Mouse (Mus musculus): ENCODE data around the gene Sh2d1b2. TPM values are rescaled to one million over a fixed set of nuclear protein-coding genes. Genes with fewer than 3 reads are reported as not detected.

Sh2d1b2 gene
- total and polyA plus RNA-seq, 3 experiments, result not detected

- no peak for DNase-seq
- 95% methylated on average over 8 of the region's 8 CpGs for WGBS
- H3K27me3 ChIP-seq (ENCODE audit: control insufficient read depth, insufficient read depth, low read length), result no peaks in the 10 kb centered on the region
- no peak overlapping the region for H3K9ac ChIP-seq (ENCODE audit: low read depth, low read length)
- no peak for TF ChIP-seq CTCF (IDR thresholded peaks at IDR 0.05)
- no peak for TF ChIP-seq EP300 (IDR thresholded peaks at IDR 0.05; ENCODE audit: insufficient read depth, low read depth, low read length)
- no peak for TF ChIP-seq POLR2A (IDR thresholded peaks at IDR 0.05; ENCODE audit: insufficient read depth, low read depth, low read length)
- no peaks in the 10 kb centered on the region for H3K4me1 ChIP-seq (ENCODE audit: control insufficient read depth, insufficient read depth, low read length)
- H3K27ac ChIP-seq, result no peak overlapping the region
- peaks cover 2% of the 10 kb centered on the region; the same call in 1 of the 2 replicates for H3K36me3 ChIP-seq (ENCODE audit: control insufficient read depth, insufficient read depth, low read length)
- intact Hi-C loops (cut with DNase I), result loop anchor here (5.0 kb wide), 1 partner anchor 39 kb away; no protein-coding TSS in a partner anchor
- no peak overlapping the region for H3K4me3 ChIP-seq
- H3K79me2 ChIP-seq (replicated peaks; ENCODE audit: control insufficient read depth, insufficient read depth, low read length), result no peaks in the 10 kb centered on the region
Observed at GRCm38 (mm10) chr1:170196211-170196610, 36.3 kb upstream of the Sh2d1b2 start.

GRCm38 (mm10) chr1:170200379-170200778 lies 32.2 kb upstream of the Sh2d1b2 start:
- H3K36me3 ChIP-seq (ENCODE audit: control insufficient read depth, insufficient read depth, low read length), result peaks cover 2% of the 10 kb centered on the region
- no peaks in the 10 kb centered on the region for H3K27me3 ChIP-seq (ENCODE audit: control insufficient read depth, insufficient read depth, low read length)
- no peak for TF ChIP-seq EP300 (IDR thresholded peaks at IDR 0.05; ENCODE audit: insufficient read depth, low read depth, low read length)
- peak; percentile 69 for TF ChIP-seq CTCF (IDR thresholded peaks at IDR 0.05)
- peak; percentile 13 to 48 for DNase-seq
- H3K27ac ChIP-seq, result no peak overlapping the region
- H3K9ac ChIP-seq (ENCODE audit: low read depth, low read length), result no peak overlapping the region
- WGBS, result 86% methylated on average over 3 of the region's 3 CpGs
- H3K4me1 ChIP-seq (ENCODE audit: control insufficient read depth, insufficient read depth, low read length), result no peaks in the 10 kb centered on the region
- H3K4me3 ChIP-seq, result no peak overlapping the region
- H3K79me2 ChIP-seq (replicated peaks; ENCODE audit: control insufficient read depth, insufficient read depth, low read length), result no peaks in the 10 kb centered on the region
- intact Hi-C loops (cut with DNase I), result no loop called here

DNA sequence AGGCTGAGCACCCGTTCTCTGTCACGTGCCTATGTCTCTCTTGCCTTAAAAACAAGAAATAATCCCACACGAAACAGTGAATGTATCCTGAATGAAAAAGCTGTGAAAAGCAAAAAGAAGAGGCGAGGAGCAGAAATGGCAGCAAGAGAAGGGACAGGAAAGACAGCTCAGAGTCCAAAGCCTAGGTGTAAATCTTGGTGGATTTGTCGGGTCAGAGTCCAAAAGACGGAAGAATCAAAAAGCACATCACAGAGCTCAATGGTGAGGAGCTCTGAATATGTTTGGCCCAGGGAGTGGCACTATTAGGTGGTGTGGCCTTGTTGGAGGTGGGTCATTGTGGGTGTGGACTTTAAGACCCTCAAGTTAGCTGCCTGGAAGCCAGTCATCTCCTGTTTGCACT lies 26.2 kb upstream of the Sh2d1b2 start:
- Histone ChIP-seq H3K27me3 (ENCODE audit: control insufficient read depth, insufficient read depth, low read length) (no peaks in the 10 kb centered on the region), H3K27ac (no peak overlapping the region), H3K36me3 (ENCODE audit: control insufficient read depth, insufficient read depth, low read length) (peaks cover 4% of the 10 kb centered on the region), H3K9ac (ENCODE audit: low read depth, low read length) (no peak overlapping the region), H3K4me1 (ENCODE audit: control insufficient read depth, insufficient read depth, low read length) (no peaks in the 10 kb centered on the region), H3K79me2 (replicated peaks; ENCODE audit: control insufficient read depth, insufficient read depth, low read length) (no peaks in the 10 kb centered on the region; the same call in 1 of the 2 replicates), H3K4me3 (no peak overlapping the region)
- intact Hi-C loops (cut with DNase I), result no loop called here
- no peak for DNase-seq
- WGBS, result 91% methylated on average over 6 of the region's 6 CpGs
- no peak for TF ChIP-seq EP300 (IDR thresholded peaks at IDR 0.05; ENCODE audit: insufficient read depth, low read depth, low read length)
- TF ChIP-seq POLR2A (IDR thresholded peaks at IDR 0.05; ENCODE audit: insufficient read depth, low read depth, low read length), result no peak
- no peak for TF ChIP-seq CTCF (IDR thresholded peaks at IDR 0.05)

DNA sequence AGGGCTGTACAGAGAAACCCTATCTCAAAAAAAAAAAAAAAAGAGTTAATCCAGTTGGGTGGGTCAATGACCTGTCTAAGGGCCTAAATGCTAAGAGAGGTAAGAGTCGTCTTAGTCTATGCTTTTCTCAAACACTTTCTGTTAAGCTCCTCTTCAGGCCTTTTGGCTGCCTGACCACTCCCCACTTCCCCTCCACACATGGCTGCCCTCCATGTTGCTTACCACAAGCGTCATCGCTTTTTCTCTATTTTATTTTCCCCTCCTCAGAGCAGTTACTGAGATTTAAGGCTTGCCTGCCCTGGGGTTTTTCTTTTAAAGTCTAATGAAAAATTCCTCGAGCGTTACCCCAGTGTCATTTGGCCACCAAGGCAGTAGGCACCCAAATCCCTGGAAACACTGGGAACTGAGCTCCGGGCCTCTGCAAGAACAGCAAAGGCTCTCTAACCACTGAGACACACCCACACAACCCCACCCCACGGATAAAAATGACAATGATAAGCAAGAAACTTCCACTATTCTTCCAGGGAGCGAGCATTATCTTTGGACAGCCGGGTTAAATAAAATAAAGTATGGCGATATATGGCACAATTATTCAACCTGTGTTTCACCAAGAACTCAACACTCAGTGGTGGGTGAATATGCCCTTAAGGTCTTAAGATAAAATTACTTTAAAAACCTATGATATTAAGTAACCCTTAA lies 19.2 kb upstream of the Sh2d1b2 start:
- 81% methylated on average over 10 of the region's 10 CpGs for WGBS
- no peak overlapping the region for H3K4me3 ChIP-seq
- no peaks in the 10 kb centered on the region for H3K4me1 ChIP-seq (ENCODE audit: control insufficient read depth, insufficient read depth, low read length)
- H3K9ac ChIP-seq (ENCODE audit: low read depth, low read length), result no peak overlapping the region
- no peak for DNase-seq
- H3K27ac ChIP-seq, result no peak overlapping the region
- intact Hi-C loops (cut with DNase I), result no loop called here
- TF ChIP-seq POLR2A (IDR thresholded peaks at IDR 0.05; ENCODE audit: insufficient read depth, low read depth, low read length) (no peak), EP300 (IDR thresholded peaks at IDR 0.05; ENCODE audit: insufficient read depth, low read depth, low read length) (no peak)
- H3K27me3 ChIP-seq (ENCODE audit: control insufficient read depth, insufficient read depth, low read length), result no peaks in the 10 kb centered on the region
- H3K36me3 ChIP-seq (ENCODE audit: control insufficient read depth, insufficient read depth, low read length), result no peaks in the 10 kb centered on the region; the same call in 1 of the 2 replicates
- H3K79me2 ChIP-seq (replicated peaks; ENCODE audit: control insufficient read depth, insufficient read depth, low read length), result peaks cover 3% of the 10 kb centered on the region; the same call in 1 of the 2 replicates

- intact Hi-C loops (cut with DNase I), result no loop called here
- WGBS, result 13% methylated on average over 7 of the region's 7 CpGs
Observed at GRCm38 (mm10) chr1:170214383-170214756, 18.2 kb upstream of the Sh2d1b2 start.

DNA sequence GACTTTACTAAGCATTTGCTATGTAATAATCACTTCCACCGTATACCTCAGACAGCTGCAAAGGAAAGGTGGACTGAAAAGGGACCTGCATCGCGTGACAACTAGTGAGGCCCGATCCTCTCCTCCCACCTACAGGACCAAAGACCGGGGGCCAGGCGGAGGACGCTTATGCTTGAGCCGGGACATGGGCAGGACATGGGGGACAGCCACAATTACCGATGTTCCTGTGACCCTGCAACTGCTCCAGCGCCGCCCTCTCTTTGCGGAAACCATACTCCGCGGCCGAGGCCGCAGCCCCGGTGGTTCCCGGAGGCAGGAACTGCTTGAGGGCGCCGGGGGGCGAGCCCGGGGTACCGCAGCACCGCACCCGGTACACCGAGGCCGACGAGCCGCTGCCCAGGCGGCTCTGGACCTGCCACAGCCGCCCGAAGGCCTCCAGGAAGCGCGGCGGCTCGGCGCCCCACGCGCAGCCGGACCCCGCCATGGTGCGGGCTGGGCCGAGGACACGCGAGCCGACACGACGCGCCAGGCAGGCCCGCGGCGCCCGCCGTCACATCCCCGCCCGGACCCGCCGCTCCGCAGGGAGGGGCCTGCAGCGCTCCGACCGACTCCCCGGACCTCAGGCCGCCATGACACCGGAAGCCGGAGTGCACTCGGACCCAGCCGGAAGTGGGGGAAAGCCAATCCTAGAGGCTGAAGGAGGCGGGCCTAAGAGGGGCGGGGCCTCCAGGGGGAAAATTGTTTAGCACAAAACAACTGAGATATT lies 17.6 kb upstream of the Sh2d1b2 start, which contains the start of gene Uhmk1:
Gene Uhmk1, minus strand, starts transcription at position 641 of the 766 bp plus-strand sequence.
- Histone ChIP-seq H3K4me3 (peak within 1 kb of the TSS; percentile 86), H3K79me2 (replicated peaks; ENCODE audit: control insufficient read depth, insufficient read depth, low read length) (peaks cover 3% of the 10 kb centered on the region; the same call in 1 of the 2 replicates), H3K27ac (peak within 1 kb of the TSS; percentile 90), H3K4me1 (ENCODE audit: control insufficient read depth, insufficient read depth, low read length) (no peaks in the 10 kb centered on the region), H3K27me3 (ENCODE audit: control insufficient read depth, insufficient read depth, low read length) (no peaks in the 10 kb centered on the region), H3K36me3 (ENCODE audit: control insufficient read depth, insufficient read depth, low read length) (no peaks in the 10 kb centered on the region), H3K9ac (ENCODE audit: low read depth, low read length) (peak within 1 kb of the TSS; percentile 93)
- TF ChIP-seq EP300 (IDR thresholded peaks at IDR 0.05; ENCODE audit: insufficient read depth, low read depth, low read length) (no peak), CTCF (IDR thresholded peaks at IDR 0.05) (no peak), POLR2A (IDR thresholded peaks at IDR 0.05; ENCODE audit: insufficient read depth, low read depth, low read length) (peak; percentile 63; the same call in 1 of the 2 replicates)
- DNase-seq, result peak; percentile 91 to 92
- WGBS, result under 1% methylated on average over 53 of the region's 70 CpGs
- intact Hi-C loops (cut with DNase I), result no loop called here

More at GRCm38 (mm10) chr1:170214383-170214756, 18.2 kb upstream of the Sh2d1b2 start:
- no peaks in the 10 kb centered on the region for H3K36me3 ChIP-seq (ENCODE audit: control insufficient read depth, insufficient read depth, low read length)
- H3K27me3 ChIP-seq (ENCODE audit: control insufficient read depth, insufficient read depth, low read length), result no peaks in the 10 kb centered on the region
- TF ChIP-seq EP300 (IDR thresholded peaks at IDR 0.05; ENCODE audit: insufficient read depth, low read depth, low read length) (no peak), CTCF (IDR thresholded peaks at IDR 0.05) (no peak), POLR2A (IDR thresholded peaks at IDR 0.05; ENCODE audit: insufficient read depth, low read depth, low read length) (no peak)
- no peak for DNase-seq
- H3K9ac ChIP-seq (ENCODE audit: low read depth, low read length), result peak overlapping the region; percentile 93
- H3K4me1 ChIP-seq (ENCODE audit: control insufficient read depth, insufficient read depth, low read length), result no peaks in the 10 kb centered on the region
- peak overlapping the region; percentile 90 for H3K27ac ChIP-seq
- peak overlapping the region; percentile 86 for H3K4me3 ChIP-seq
- peaks cover 3% of the 10 kb centered on the region; the same call in 1 of the 2 replicates for H3K79me2 ChIP-seq (replicated peaks; ENCODE audit: control insufficient read depth, insufficient read depth, low read length)
